Mouse (Mus musculus) embryonic fibroblast, embryonic 13.5 days (primary cell): ENCODE results near the gene Olfr263.

Source experiments
- CTCF ChIP-seq: IDR thresholded peaks from 2 replicates; pipeline ENCODE4 v1.5.1; 2011; ENCODE audit warnings: mild to moderate bottlenecking, control low read depth, low read length, moderate library complexity, borderline replicate concordance; ENCODE audit not compliant: insufficient read depth
- POLR2A ChIP-seq: IDR thresholded peaks from 2 replicates; pipeline ENCODE4 v1.6.1; 2011; ENCODE audit warnings: low read depth, mild to moderate bottlenecking, control low read depth, low read length, moderate library complexity

GRCm38 (mm10) chr13:21168371-21169011 is 39.1 kb downstream of the Olfr263 start:
- TF ChIP-seq CTCF (no peak), POLR2A (no peak)
